Mouse (Mus musculus) lung, postnatal 10 days (tissue): ENCODE measurements around the gene Traf1.
A peak's percentile ranks its signal among the peaks of the same experiment; 100 is the strongest.

ENCODE experiments used
- DNase-seq: peaks from one replicate; pipeline ENCODE4 v3.0.0; 2021

Gene Traf1

GRCm38 (mm10) chr2:34961481-34962036 lies at the start of gene Traf1:
TSS of gene Traf1 (minus strand) at chr2:34961772.
- DNase-seq = peak; percentile 79

- DNase-seq = no peak
These were observed 37.4 kb upstream of the Traf1 start for GRCm38 (mm10) chr2:34998956-34999355.

GRCm38 (mm10) chr2:34996506-34996905 lies 34.9 kb upstream of the Traf1 start:
- DNase-seq = no peak

- no peak for DNase-seq
These were observed 32.3 kb upstream of the Traf1 start for GRCm38 (mm10) chr2:34993696-34994356.

GRCm38 (mm10) chr2:34992729-34993695 lies 31.4 kb upstream of the Traf1 start:
- DNase-seq = peak; percentile 19

- no peak for DNase-seq
These were observed 30.4 kb upstream of the Traf1 start for GRCm38 (mm10) chr2:34991966-34992365.

- no peak for DNase-seq
These were observed 28.2 kb upstream of the Traf1 start for GRCm38 (mm10) chr2:34989749-34990148.

- no peak for DNase-seq
These were observed 26.0 kb upstream of the Traf1 start for GRCm38 (mm10) chr2:34987595-34987994.

GRCm38 (mm10) chr2:34984885-34985284 lies 23.3 kb upstream of the Traf1 start:
- DNase-seq = no peak

- no peak for DNase-seq
These were observed 21.5 kb upstream of the Traf1 start for GRCm38 (mm10) chr2:34982906-34983698.

GRCm38 (mm10) chr2:34982096-34982724 lies 20.6 kb upstream of the Traf1 start:
- no peak for DNase-seq

GRCm38 (mm10) chr2:34979459-34980011 lies 18.0 kb upstream of the Traf1 start:
- DNase-seq = no peak

- DNase-seq = no peak
These were observed 16.7 kb upstream of the Traf1 start for GRCm38 (mm10) chr2:34978226-34978625.

- DNase-seq = no peak
These were observed 15.5 kb upstream of the Traf1 start for GRCm38 (mm10) chr2:34976945-34977658.

- DNase-seq = no peak
These were observed 14.9 kb upstream of the Traf1 start for GRCm38 (mm10) chr2:34976447-34976846.

- DNase-seq = no peak
These were observed 11.5 kb upstream of the Traf1 start for GRCm38 (mm10) chr2:34973087-34973486.

- no peak for DNase-seq
These were observed 9.7 kb upstream of the Traf1 start for GRCm38 (mm10) chr2:34971080-34971888.

- DNase-seq = peak; percentile 87
These were observed 8.6 kb upstream of the Traf1 start for GRCm38 (mm10) chr2:34970092-34970750.

GRCm38 (mm10) chr2:34969166-34969565 lies 7.6 kb upstream of the Traf1 start:
- DNase-seq = no peak
